Mouse (Mus musculus) brain, embryonic 14.5 days (tissue): ENCODE measurements around the gene Arhgap29.

Source experiments
- CTCF ChIP-seq: fragments of 200-500 bp; IDR thresholded peaks from 2 replicates; pipeline ENCODE4 v1.5.1; 2012; ENCODE audit warnings: inconsistent platforms, mild to moderate bottlenecking, moderate library complexity, borderline replicate concordance; ENCODE audit not compliant: insufficient read depth, insufficient read length; ENCODE audit errors: extremely low read depth
- POLR2A ChIP-seq: fragments of 200-500 bp; IDR thresholded peaks from 2 replicates; pipeline ENCODE4 v1.6.1; 2012; ENCODE audit warnings: mild to moderate bottlenecking, inconsistent platforms, borderline replicate concordance; ENCODE audit not compliant: poor library complexity, insufficient read depth, insufficient read length, severe bottlenecking; ENCODE audit errors: extremely low read depth

DNA sequence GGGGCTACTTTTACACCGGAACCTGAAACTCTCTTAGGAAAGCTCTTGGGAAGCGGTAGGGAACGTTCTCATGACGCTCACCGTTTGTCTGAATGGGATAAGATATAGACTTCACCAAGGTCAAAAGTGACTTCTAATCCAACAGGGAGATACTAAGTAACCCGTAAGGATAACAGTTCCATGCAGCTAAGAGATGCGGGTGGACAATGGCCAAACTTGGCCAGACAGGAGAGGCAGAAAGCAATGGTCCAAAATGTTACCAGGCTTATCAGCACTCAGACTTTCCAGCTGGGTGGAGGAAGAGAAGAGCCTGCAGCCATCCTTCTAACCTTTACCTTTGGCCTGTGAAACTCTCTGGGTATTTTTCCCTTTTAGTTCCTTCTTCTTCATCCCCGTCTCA, 75.4 kb downstream of the Arhgap29 start:
- TF ChIP-seq POLR2A (no peak), CTCF (no peak)
